Mouse (Mus musculus) lung, embryonic 15.5 days (tissue): Measurements from ENCODE around the gene Amotl1. TPM values are rescaled to one million over a fixed set of nuclear protein-coding genes. Genes with fewer than 3 reads are reported as not detected.

ENCODE experiments used
- ATAC-seq: fragments of 200-750 bp; cut with Nextera tagmentation; 2 replicates; pipeline ENCODE4 v1.8.0; 2017; ENCODE audit warnings: moderate number of reproducible peaks, borderline replicate concordance; ENCODE audit not compliant: low FRiP score, low TSS enrichment; ENCODE audit errors: extremely low read depth
- H3K27ac ChIP-seq: fragments of 300-500 bp; sonication (generic); 2 replicates; pipeline ENCODE4 v1.5.1; 2015; ENCODE audit warnings: moderate library complexity, mild to moderate bottlenecking, inconsistent platforms
- H3K27me3 ChIP-seq: fragments of 300-500 bp; sonication (generic); 2 replicates; pipeline ENCODE4 v1.6.1; 2015; ENCODE audit warnings: inconsistent platforms
- H3K36me3 ChIP-seq: fragments of 300-500 bp; sonication (generic); 2 replicates; pipeline ENCODE4 v1.6.1; 2015; ENCODE audit warnings: inconsistent platforms
- H3K4me1 ChIP-seq: fragments of 300-500 bp; sonication (generic); 2 replicates; pipeline ENCODE4 v1.6.1; 2015; ENCODE audit warnings: inconsistent platforms
- H3K4me2 ChIP-seq: fragments of 300-500 bp; sonication (generic); 2 replicates; pipeline ENCODE4 v1.6.1; 2015; ENCODE audit warnings: inconsistent platforms, mild to moderate bottlenecking, moderate library complexity
- H3K4me3 ChIP-seq: fragments of 300-500 bp; sonication (generic); 2 replicates; pipeline ENCODE4 v1.5.1; 2015; ENCODE audit warnings: mild to moderate bottlenecking, inconsistent platforms
- H3K9ac ChIP-seq: fragments of 300-500 bp; sonication (generic); 2 replicates; pipeline ENCODE4 v1.6.1; 2015; ENCODE audit warnings: inconsistent platforms
- H3K9me3 ChIP-seq: fragments of 300-500 bp; sonication (generic); 2 replicates; pipeline ENCODE4 v1.6.1; 2016; ENCODE audit warnings: inconsistent platforms
- WGBS: fragments of 180-500 bp; shearing (Covaris S2); methylation state at CpG from one replicate; pipeline ENCODE4 v1.1.7; 2015; 5-methylcytosine and 5-hydroxymethylcytosine counted together
- polyA plus RNA-seq: library from polyadenylated mRNA; unstranded; fragments of >200 nt; fragmentation: Nextera tagmentation; extraction: Ambion mirVana; gene quantifications from 2 replicates; pipeline ENCODE4 v1.2.1, GENCODE M21; 2015

Amotl1 gene
- polyA plus RNA-seq, 1 experiment from 2014 or later: 19.1 TPM

- Histone ChIP-seq H3K9ac (no peak overlapping the region), H3K4me1 (no peaks in the 10 kb centered on the region), H3K36me3 (peaks cover 46% of the 10 kb centered on the region), H3K9me3 (no peaks in the 10 kb centered on the region), H3K27ac (no peak overlapping the region), H3K4me2 (no peak overlapping the region), H3K27me3 (no peaks in the 10 kb centered on the region), H3K4me3 (no peak overlapping the region)
- ATAC-seq: no peak
- WGBS: 80% methylated on average over 7 of the region's 7 CpGs
Observed at GRCm38 (mm10) chr9:14563351-14563750, 81.5 kb downstream of the Amotl1 start.

DNA sequence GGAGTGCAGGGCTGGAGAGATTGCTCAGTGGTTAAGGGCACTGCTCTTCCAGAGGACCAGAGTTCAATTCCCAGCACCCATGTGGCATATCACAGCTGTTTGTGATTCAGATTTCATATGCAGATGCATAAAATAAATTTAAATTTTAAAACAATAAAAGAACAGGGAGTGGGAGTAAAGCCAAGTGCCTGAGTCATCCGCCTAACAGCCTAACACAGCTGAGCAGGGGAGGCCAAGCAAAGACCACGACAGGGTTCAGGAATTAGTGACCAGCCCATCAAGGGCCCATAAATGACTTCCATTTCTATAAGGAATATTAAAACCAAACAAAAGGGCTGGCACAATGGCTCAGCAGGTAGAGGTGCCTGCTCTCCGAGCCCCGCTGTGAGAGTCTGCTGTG lies 84.3 kb downstream of the Amotl1 start:
- Histone ChIP-seq H3K9me3 (no peaks in the 10 kb centered on the region), H3K36me3 (peaks cover 72% of the 10 kb centered on the region), H3K27me3 (no peaks in the 10 kb centered on the region), H3K27ac (no peak overlapping the region), H3K9ac (no peak overlapping the region), H3K4me3 (no peak overlapping the region), H3K4me2 (no peak overlapping the region), H3K4me1 (no peaks in the 10 kb centered on the region)
- ATAC-seq: no peak
- WGBS: 86% methylated on average over 4 of the region's 4 CpGs

GRCm38 (mm10) chr9:14559996-14560395 lies 84.9 kb downstream of the Amotl1 start:
- no peaks in the 10 kb centered on the region for H3K9me3 ChIP-seq
- WGBS: 79% methylated on average over 9 of the region's 9 CpGs
- no peak for ATAC-seq
- H3K36me3 ChIP-seq: peaks cover 72% of the 10 kb centered on the region
- no peak overlapping the region for H3K27ac ChIP-seq
- no peak overlapping the region for H3K4me3 ChIP-seq
- H3K4me1 ChIP-seq: no peaks in the 10 kb centered on the region
- H3K4me2 ChIP-seq: no peak overlapping the region
- no peak overlapping the region for H3K9ac ChIP-seq
- no peaks in the 10 kb centered on the region for H3K27me3 ChIP-seq

GRCm38 (mm10) chr9:14559430-14559829 lies 85.4 kb downstream of the Amotl1 start:
- Histone ChIP-seq H3K36me3 (peaks cover 75% of the 10 kb centered on the region), H3K4me2 (no peak overlapping the region), H3K9me3 (no peaks in the 10 kb centered on the region), H3K4me3 (no peak overlapping the region), H3K4me1 (no peaks in the 10 kb centered on the region), H3K9ac (no peak overlapping the region), H3K27me3 (no peaks in the 10 kb centered on the region), H3K27ac (no peak overlapping the region)
- ATAC-seq: no peak
- 72% methylated on average over 10 of the region's 10 CpGs for WGBS

DNA sequence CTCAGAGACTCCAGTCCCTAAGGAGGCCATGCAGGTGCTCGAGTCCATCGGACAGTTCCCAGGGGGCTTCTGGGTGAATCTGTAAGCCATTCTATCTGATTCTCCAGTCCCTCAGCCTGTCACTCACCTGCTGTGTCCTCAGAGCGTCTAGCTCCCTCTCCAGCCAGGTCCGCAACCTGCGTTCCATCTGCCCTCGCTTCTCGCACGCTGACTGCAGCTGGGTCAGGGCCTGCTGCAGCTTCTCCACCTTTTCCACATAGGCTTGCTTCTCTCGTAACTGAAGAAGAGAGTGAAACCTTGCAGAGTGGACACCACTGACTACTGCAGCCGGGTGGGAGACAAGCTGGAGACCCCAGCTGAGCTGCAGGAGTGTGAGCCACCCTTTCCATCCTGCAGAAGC lies 86.5 kb downstream of the Amotl1 start:
- no peak overlapping the region for H3K9ac ChIP-seq
- no peaks in the 10 kb centered on the region for H3K4me1 ChIP-seq
- no peaks in the 10 kb centered on the region for H3K9me3 ChIP-seq
- H3K4me2 ChIP-seq: no peak overlapping the region
- ATAC-seq: no peak
- H3K27ac ChIP-seq: no peak overlapping the region
- whole genome bisulfite sequencing: 89% methylated on average over 10 of the region's 10 CpGs
- H3K27me3 ChIP-seq: no peaks in the 10 kb centered on the region
- no peak overlapping the region for H3K4me3 ChIP-seq
- H3K36me3 ChIP-seq: peaks cover 77% of the 10 kb centered on the region

GRCm38 (mm10) chr9:14548366-14548761 lies 96.5 kb downstream of the Amotl1 start:
- peaks cover 71% of the 10 kb centered on the region for H3K36me3 ChIP-seq
- no peak overlapping the region for H3K4me2 ChIP-seq
- H3K4me3 ChIP-seq: no peak overlapping the region
- H3K9me3 ChIP-seq: no peaks in the 10 kb centered on the region
- H3K27me3 ChIP-seq: no peaks in the 10 kb centered on the region
- WGBS: 61% methylated on average over 11 of the region's 11 CpGs
- no peak for ATAC-seq
- H3K27ac ChIP-seq: no peak overlapping the region
- no peaks in the 10 kb centered on the region for H3K4me1 ChIP-seq
- H3K9ac ChIP-seq: no peak overlapping the region

- 0 out of 2 replicates have a peak, but pooled peaks have one; percentile 16 for ATAC-seq
- Histone ChIP-seq H3K9ac (no peak overlapping the region), H3K27ac (no peak overlapping the region), H3K9me3 (no peaks in the 10 kb centered on the region), H3K4me2 (no peak overlapping the region), H3K4me1 (no peaks in the 10 kb centered on the region), H3K36me3 (peaks cover 73% of the 10 kb centered on the region), H3K27me3 (no peaks in the 10 kb centered on the region), H3K4me3 (no peak overlapping the region)
- 44% methylated on average over 12 of the region's 12 CpGs for WGBS
Observed at GRCm38 (mm10) chr9:14547584-14548365, 97.1 kb downstream of the Amotl1 start.

GRCm38 (mm10) chr9:14544034-14544757 lies 100.7 kb downstream of the Amotl1 start:
- Histone ChIP-seq H3K36me3 (peaks cover 63% of the 10 kb centered on the region), H3K27me3 (no peaks in the 10 kb centered on the region), H3K9me3 (no peaks in the 10 kb centered on the region), H3K27ac (0 out of 2 replicates have a peak overlapping the region, but pooled peaks have one; percentile 30), H3K4me1 (no peaks in the 10 kb centered on the region), H3K9ac (no peak overlapping the region), H3K4me3 (no peak overlapping the region), H3K4me2 (no peak overlapping the region)
- peak; percentile 66; the same call in 1 of the 2 replicates for ATAC-seq
- 38% methylated on average over 9 of the region's 9 CpGs for WGBS

GRCm38 (mm10) chr9:14534833-14535456 lies 109.9 kb downstream of the Amotl1 start:
- no peak overlapping the region for H3K27ac ChIP-seq
- ATAC-seq: no peak
- no peak overlapping the region for H3K4me2 ChIP-seq
- no peaks in the 10 kb centered on the region for H3K36me3 ChIP-seq
- 69% methylated on average over 9 of the region's 9 CpGs for WGBS
- no peaks in the 10 kb centered on the region for H3K4me1 ChIP-seq
- H3K4me3 ChIP-seq: no peak overlapping the region
- H3K9me3 ChIP-seq: no peaks in the 10 kb centered on the region
- H3K9ac ChIP-seq: no peak overlapping the region
- no peaks in the 10 kb centered on the region for H3K27me3 ChIP-seq

DNA sequence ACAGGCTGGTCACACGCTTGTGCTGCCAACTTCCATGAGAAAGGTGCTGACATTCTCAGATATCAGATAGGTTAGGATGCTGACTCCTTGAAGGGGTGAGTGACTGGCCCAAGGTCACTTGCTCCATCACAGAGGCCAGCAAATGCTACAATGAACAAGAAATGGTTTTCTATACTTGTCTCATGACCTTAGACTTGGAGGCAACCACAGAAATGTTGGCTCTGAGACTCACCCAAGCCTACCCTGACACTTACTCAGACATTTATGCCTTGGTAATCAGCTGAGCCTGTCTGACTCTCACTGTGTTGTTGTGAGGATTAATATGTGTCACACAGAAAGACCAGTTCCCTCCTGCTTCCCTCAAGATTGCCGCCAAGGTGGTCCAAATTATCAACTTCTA lies 111.2 kb downstream of the Amotl1 start:
- WGBS: 87% methylated on average over 2 of the region's 2 CpGs
- H3K4me1 ChIP-seq: no peaks in the 10 kb centered on the region
- no peaks in the 10 kb centered on the region for H3K27me3 ChIP-seq
- ATAC-seq: no peak
- no peak overlapping the region for H3K9ac ChIP-seq
- no peak overlapping the region for H3K27ac ChIP-seq
- no peaks in the 10 kb centered on the region for H3K9me3 ChIP-seq
- H3K4me2 ChIP-seq: no peak overlapping the region
- H3K36me3 ChIP-seq: no peaks in the 10 kb centered on the region
- no peak overlapping the region for H3K4me3 ChIP-seq

- Histone ChIP-seq H3K4me3 (no peak overlapping the region), H3K9ac (no peak overlapping the region), H3K36me3 (no peaks in the 10 kb centered on the region), H3K27me3 (no peaks in the 10 kb centered on the region), H3K4me1 (no peaks in the 10 kb centered on the region), H3K4me2 (no peak overlapping the region), H3K27ac (no peak overlapping the region), H3K9me3 (no peaks in the 10 kb centered on the region)
- ATAC-seq: no peak
- WGBS: 51% methylated on average over 3 of the region's 3 CpGs
Observed at GRCm38 (mm10) chr9:14532283-14532682, 112.6 kb downstream of the Amotl1 start.

DNA sequence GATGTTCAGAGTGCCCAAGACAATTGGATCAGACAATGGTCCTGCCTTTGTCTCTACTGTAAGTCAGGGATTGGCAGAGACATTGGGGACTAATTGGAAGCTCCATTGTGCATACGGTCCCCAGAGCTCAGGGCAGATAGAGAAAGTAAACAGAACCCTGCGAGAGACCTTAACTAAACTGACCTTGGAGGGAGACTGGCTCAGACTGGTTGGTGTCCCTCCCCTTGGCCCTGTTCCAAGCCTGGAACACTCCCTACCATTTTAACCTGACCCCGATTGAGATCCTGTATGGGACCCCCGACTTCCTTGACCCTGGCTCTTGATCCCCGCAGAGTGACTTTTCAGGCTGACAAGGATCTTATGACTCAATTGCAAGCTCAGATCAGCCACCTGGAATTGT lies 114.9 kb downstream of the Amotl1 start:
- 36% methylated on average over 5 of the region's 5 CpGs for WGBS
- no peak for ATAC-seq

More for the DNA sequence above, 114.9 kb downstream of the Amotl1 start:
- no peaks in the 10 kb centered on the region for H3K4me1 ChIP-seq
- no peak overlapping the region for H3K4me2 ChIP-seq
- no peaks in the 10 kb centered on the region for H3K36me3 ChIP-seq
- no peak overlapping the region for H3K9ac ChIP-seq
- no peaks in the 10 kb centered on the region for H3K27me3 ChIP-seq
- no peak overlapping the region for H3K27ac ChIP-seq
- H3K9me3 ChIP-seq: no peaks in the 10 kb centered on the region
- no peak overlapping the region for H3K4me3 ChIP-seq
